Mouse (Mus musculus) G1E (cell line): ENCODE data around the gene Max.

ENCODE experiments used
- CTCF ChIP-seq: IDR thresholded peaks from 2 replicates; pipeline ENCODE4 v1.5.1; 2012; ENCODE audit warnings: low read depth, low read length, inconsistent platforms, mixed read lengths
- GATA1 ChIP-seq: IDR thresholded peaks from 2 replicates; pipeline ENCODE4 v1.6.1; 2012; ENCODE audit warnings: borderline replicate concordance, low read length, inconsistent platforms, mixed read lengths
- GATA2 ChIP-seq: IDR thresholded peaks from 2 replicates; pipeline ENCODE4 v1.6.1; 2012; ENCODE audit warnings: low read depth, low read length, inconsistent platforms, borderline replicate concordance
- POLR2AphosphoS5 ChIP-seq: IDR thresholded peaks from 2 replicates; pipeline ENCODE4 v1.6.1; 2012; ENCODE audit warnings: low read depth, low read length, inconsistent platforms; ENCODE audit not compliant: insufficient replicate concordance
- TAL1 ChIP-seq: conservative IDR thresholded peaks from 2 replicates; pipeline ENCODE4 v1.6.1; 2012; ENCODE audit warnings: low read depth, low read length, inconsistent platforms, mixed read lengths

DNA sequence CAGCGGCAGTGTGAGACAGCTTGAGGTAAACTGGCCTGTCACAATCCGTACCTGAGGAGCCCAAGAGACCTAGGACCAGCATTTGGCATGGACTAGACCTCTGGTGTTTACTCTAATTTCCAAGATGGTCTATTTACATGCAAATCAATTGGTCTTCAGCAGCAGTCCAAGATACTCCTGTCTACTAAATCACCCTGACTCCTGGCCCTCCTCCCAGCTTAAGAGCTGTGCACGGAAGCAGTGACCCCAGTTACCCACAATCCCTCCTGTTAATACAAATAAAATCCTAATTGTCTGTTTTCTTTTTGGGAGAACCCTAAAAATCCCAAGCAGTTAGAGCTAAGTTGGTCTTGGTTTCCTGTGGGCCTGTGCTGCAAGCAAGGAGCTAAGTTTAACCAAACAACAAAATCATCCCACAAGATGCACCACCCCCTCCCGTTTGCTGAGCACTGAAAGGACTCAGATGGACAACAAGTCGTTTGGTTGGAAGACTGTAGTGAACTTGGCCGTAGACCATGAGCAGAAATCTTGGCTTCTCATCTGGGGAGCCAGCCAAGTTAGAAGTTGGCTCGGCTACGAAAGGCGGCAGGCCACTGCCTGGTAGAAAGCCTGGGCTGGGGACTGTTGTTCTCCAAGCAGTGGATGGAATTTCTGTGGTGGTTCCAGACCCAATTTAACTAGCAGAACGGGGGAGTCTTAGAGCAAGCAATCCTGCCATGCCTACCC, 7.1 kb downstream of the Max start:
- TF ChIP-seq CTCF, result no peak
- no peak for TF ChIP-seq GATA1
- TF ChIP-seq POLR2AphosphoS5, result no peak
- no peak for TF ChIP-seq TAL1
- TF ChIP-seq GATA2, result no peak
